In the genomic region with DNA sequence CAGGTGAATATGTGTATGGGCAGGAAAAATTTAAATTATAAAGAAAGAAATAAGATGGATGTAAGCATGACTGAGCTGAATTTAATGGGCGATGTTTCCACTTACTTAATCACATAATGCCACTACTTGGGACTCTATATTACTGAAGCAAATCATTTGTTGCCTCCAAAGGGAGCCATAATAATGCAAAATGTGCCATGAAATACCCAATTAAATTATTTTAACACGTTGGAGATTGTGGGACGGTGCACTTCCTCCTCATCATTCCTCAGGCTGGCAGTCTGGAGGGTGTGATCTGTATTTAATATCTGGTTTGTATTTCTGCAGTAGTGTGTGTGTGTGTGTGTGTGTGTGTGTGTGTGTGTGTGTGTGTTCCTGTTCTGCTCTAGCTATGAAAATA, we compare ENCODE assay signal across 17 mouse cellular contexts.
"Had no signal": no experiment of that assay in that cellular context is flagged by ENCODE, and none has a peak within 500 bp of the region (broad histone marks: within the 10 kb centered on the region; RNA-seq: fewer than 3 reads in every experiment).

No protein-coding gene starts in this region.

- H3K9ac ChIP-seq: liver, embryonic 14.5 days; lung, embryonic 14.5 days; midbrain, embryonic 12.5 days; neural tube, embryonic 12.5 days; stomach, embryonic 15.5 days had no signal

- H3K27me3 ChIP-seq: midbrain, embryonic 12.5 days; neural tube, embryonic 12.5 days; stomach, embryonic 15.5 days had no signal

- H3K4me1 ChIP-seq: midbrain, embryonic 10.5 days; midbrain, embryonic 12.5 days; neural tube, embryonic 12.5 days; stomach, embryonic 15.5 days had no signal

- H3K27ac ChIP-seq: liver, embryonic 14.5 days; midbrain, embryonic 10.5 days; midbrain, embryonic 12.5 days; neural tube, embryonic 12.5 days; stomach, embryonic 15.5 days; stomach, postnatal 0 days had no signal

- ATAC-seq: midbrain, embryonic 16.5 days had no signal

- H3K4me3 ChIP-seq: midbrain, embryonic 10.5 days; midbrain, embryonic 12.5 days; myocyte; neural tube, embryonic 12.5 days; stomach, embryonic 15.5 days had no signal

- H3K36me3 ChIP-seq: midbrain, embryonic 10.5 days; midbrain, embryonic 12.5 days; neural tube, embryonic 12.5 days; stomach, embryonic 15.5 days had no signal

- H3K4me2 ChIP-seq: lung, embryonic 14.5 days; midbrain, embryonic 12.5 days; neural tube, embryonic 12.5 days; stomach, embryonic 15.5 days had no signal

- H3K9me3 ChIP-seq: midbrain, embryonic 10.5 days; midbrain, embryonic 12.5 days; stomach, embryonic 15.5 days had no signal

- DNase-seq: lung, adult 18-20 months; lung, embryonic 14.5 days; lung, postnatal 10 days; lung, postnatal 4 days; midbrain, embryonic 14.5 days; retina, postnatal 1 day; right cerebral cortex, adult 18-20 months; thymus, postnatal 14 days; thymus, postnatal 36 days had no signal
